Mouse (Mus musculus) small intestine, adult 10 weeks (tissue): ENCODE results near the gene Capg. TPM values are rescaled to one million over a fixed set of nuclear protein-coding genes. Genes with fewer than 3 reads are reported as not detected.

ENCODE experiments used
- polyA plus RNA-seq: library from polyadenylated mRNA; stranded (reverse); fragments of 350-450 nt; fragmentation: Illumina TruSeq; extraction: RNeasy Lipid Tissue Mini Kit (QIAGEN cat#74804); gene quantifications from one replicate; pipeline ENCODE4 v1.2.3, GENCODE M21; 2014; ENCODE audit warnings: low replicate concordance

Capg gene
- not detected for polyA plus RNA-seq

DNA sequence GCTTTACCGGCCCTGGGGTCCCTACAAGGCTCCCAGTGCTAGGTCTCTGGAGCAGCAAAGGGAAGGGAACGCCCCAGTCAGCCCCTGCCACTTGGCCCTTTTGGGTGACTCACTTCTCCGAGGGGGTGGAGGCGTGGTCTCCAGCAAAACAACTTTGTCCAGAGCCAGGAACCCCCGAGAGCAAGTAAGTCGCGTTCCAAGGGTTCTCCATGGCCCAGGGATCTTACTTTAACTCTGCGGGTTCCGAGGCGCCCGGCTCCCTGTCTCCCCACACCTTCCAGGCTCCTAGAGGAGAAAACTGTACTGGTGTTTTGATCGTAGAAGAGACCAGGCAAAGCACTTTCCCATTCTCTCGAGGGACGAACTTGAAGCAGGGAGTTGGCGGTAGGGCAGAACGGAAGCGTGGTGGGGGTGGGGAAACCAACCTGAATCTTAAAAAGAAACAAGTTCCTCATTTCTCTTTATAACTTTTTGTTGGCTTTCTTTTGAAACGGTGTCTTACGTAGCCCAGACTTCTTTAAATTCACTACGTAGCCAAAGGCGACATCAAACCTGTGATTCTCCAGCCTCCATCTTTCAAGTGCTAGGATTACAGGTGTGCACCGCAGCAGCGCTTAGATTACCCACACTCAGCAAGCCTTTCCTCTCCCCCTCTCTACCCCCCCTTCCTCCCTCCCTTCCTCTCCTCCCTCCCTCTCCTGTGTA, at the start of gene Capg:
TSS of gene Capg (plus strand) at position 109 of the 705 bp plus-strand sequence.

GRCm38 (mm10) chr6:72521607-72522006, 22.6 kb upstream of the Capg start, which contains the start of gene Sh2d6:
Sh2d6 (minus strand) TSS chr6:72521707.

GRCm38 (mm10) chr6:72597956-72598753, 54.0 kb downstream of the Capg start, which contains the start of the genes Elmod3 and Retsat:
Elmod3 (minus strand) TSS chr6:72598413.
Retsat (plus strand) TSS chr6:72598475.

Other genes with a start within 250 kb of the Capg start
- gene Sftpb, start 239.8 kb upstream of the Capg start, polyA plus RNA-seq, result not detected
- 43.6 TPM for gene Usp39, start 199.2 kb upstream of the Capg start, polyA plus RNA-seq
- 57.5 TPM for gene 0610030E20Rik, start 197.1 kb upstream of the Capg start, polyA plus RNA-seq
- gene Tmem150a, start 188.9 kb upstream of the Capg start, polyA plus RNA-seq, result 0.67 TPM
- 189 TPM for gene Rnf181, start 177.4 kb upstream of the Capg start, polyA plus RNA-seq
- gene Vamp5, start 163.9 kb upstream of the Capg start, polyA plus RNA-seq, result 0.26 TPM
- 93.1 TPM for gene Vamp8, start 153.7 kb upstream of the Capg start, polyA plus RNA-seq
- gene Ggcx, start 130.1 kb upstream of the Capg start, polyA plus RNA-seq, result 7.6 TPM
- 279 TPM for gene Mat2a, start 104.8 kb upstream of the Capg start, polyA plus RNA-seq
- 0.41 TPM for gene Sh2d6, start 22.7 kb upstream of the Capg start, polyA plus RNA-seq
- gene Elmod3, start 54.0 kb downstream of the Capg start, polyA plus RNA-seq, result 13.5 TPM
- 47.4 TPM for gene Retsat, start 54.1 kb downstream of the Capg start, polyA plus RNA-seq
- gene Tgoln1, start 72.6 kb downstream of the Capg start, polyA plus RNA-seq, result 262 TPM
- gene Tcf7l1, start 244.9 kb downstream of the Capg start, polyA plus RNA-seq, result 0.30 TPM